Mouse (Mus musculus): Measurements from ENCODE around the gene AW011738. TPM values are rescaled to one million over a fixed set of nuclear protein-coding genes. Genes with fewer than 3 reads are reported as not detected.

Gene AW011738
- polyA plus RNA-seq, 1 experiment from 2014 or later: 2.3 TPM

DNA sequence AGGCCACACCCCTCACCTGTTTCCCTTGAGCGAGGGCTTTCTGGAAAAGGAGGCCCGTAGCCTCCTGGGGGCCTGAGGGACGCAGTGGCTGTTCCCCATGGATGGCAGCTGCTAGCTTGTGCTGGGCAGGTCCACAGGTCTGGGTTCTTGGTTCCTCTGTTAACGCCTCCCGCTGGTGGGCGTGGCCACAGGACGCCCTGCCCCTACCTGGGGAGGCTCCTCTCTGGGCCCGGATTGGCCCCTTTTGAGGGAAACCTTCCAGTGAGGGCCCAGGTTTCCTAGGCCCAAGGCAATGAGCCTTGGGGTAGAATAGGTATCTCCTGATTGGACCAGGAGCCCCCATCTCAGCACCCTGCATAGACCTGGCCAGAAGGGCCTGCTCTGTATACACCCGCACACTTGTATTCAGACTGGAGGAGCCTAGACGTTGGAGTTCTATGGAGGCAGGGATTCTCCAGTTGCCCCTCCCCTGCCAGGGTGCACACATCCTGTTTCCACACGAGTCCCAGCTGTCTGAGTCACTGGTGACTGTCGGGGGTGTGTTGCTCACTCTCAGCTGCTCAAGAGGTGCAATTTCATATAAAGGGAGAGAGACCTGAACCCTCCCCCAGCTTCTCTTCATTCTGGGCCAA lies 25.4 kb downstream of the AW011738 start:
- Histone ChIP-seq H3K36me3 (peaks cover 50% of the 10 kb centered on the region), H3K27me3 (no peaks in the 10 kb centered on the region), H3K27ac (no peak overlapping the region), H3K9ac (peak overlapping the region; percentile 35; the same call in 1 of the 2 replicates), H3K4me3 (peak overlapping the region; percentile 3; the same call in 1 of the 2 replicates), H3K9me3 (no peaks in the 10 kb centered on the region), H3K4me1 (peaks cover 17% of the 10 kb centered on the region), H3K4me2 (replicated peaks) (peak overlapping the region; percentile 42)
- WGBS: 24% methylated on average over 12 of the region's 12 CpGs
- peak; percentile 26; the same call in 1 of the 2 replicates for ATAC-seq (ENCODE audit: low FRiP score, low read depth)

DNA sequence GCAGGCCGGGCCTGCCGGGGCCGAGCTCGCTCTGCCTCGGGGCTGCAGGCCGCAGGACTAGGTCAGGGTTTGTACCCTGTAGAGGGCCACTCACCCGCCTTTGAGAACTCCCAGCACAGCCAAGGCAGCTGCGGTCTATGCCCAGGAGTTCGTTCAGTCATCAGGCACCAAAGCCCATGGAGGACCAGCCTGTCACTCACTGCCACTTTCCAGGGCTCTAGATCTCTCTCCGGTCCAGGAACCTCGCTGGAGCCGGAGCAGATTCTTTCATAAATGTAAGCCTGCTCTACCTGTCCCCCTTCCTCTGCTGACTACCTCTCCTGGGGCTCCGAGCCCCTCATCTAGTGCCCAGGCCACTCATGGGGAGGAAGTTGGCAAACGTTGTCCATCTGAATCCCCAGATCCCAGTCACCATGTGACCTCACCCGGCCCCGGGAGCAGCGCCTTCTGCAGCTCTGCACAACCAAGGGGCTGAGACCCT lies 31.0 kb downstream of the AW011738 start:
- peaks cover 61% of the 10 kb centered on the region for H3K36me3 ChIP-seq
- no peak for ATAC-seq (ENCODE audit: low FRiP score, low read depth)

DNA sequence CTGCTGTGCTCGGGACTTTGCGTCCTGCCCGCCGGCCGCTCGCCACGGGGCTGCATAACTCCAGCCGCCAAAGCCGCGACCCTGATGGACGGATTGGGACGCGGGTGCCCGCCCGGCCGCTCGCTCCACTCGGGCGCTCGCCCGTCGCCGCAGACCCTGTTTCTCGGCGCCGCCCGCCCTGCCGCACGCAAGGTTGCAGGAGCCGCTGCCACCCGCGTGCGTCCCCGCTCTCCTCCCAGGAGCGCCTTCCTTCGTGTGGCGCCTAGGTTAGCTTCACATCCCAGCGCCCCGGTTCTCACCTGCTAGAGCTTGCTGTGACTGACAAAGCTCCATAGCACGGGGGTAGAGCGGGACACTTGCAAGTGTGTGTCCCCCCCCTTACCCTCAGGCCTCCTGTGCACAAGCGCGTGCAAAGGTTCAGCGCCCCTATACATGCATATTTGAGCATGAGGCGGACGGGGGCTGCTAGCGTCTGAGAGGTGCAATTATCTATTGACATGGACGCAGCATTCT lies 31.7 kb downstream of the AW011738 start, which contains the start of gene Plekhn1:
Gene Plekhn1 (minus strand): TSS at position 157 of the 513 bp plus-strand sequence.
- Histone ChIP-seq H3K9ac (peak within 1 kb of the TSS; percentile 85), H3K9me3 (no peaks in the 10 kb centered on the region), H3K4me1 (peaks cover 15% of the 10 kb centered on the region), H3K4me2 (replicated peaks) (peak within 1 kb of the TSS; percentile 94), H3K4me3 (peak within 1 kb of the TSS; percentile 90), H3K27ac (peak within 1 kb of the TSS; percentile 88), H3K36me3 (peaks cover 61% of the 10 kb centered on the region), H3K27me3 (no peaks in the 10 kb centered on the region)
- peak; percentile 28; the same call in 1 of the 2 replicates for ATAC-seq (ENCODE audit: low FRiP score, low read depth)
- WGBS: under 1% methylated on average over 38 of the region's 48 CpGs

More for the DNA sequence above, 31.0 kb downstream of the AW011738 start:
- peaks cover 15% of the 10 kb centered on the region for H3K4me1 ChIP-seq
- H3K4me2 ChIP-seq (replicated peaks): peak overlapping the region; percentile 94
- H3K27me3 ChIP-seq: no peaks in the 10 kb centered on the region
- WGBS: 2% methylated on average over 17 of the region's 17 CpGs
- H3K9ac ChIP-seq: peak overlapping the region; percentile 85
- no peaks in the 10 kb centered on the region for H3K9me3 ChIP-seq
- H3K4me3 ChIP-seq: peak overlapping the region; percentile 90
- peak overlapping the region; percentile 55; the same call in 1 of the 2 replicates for H3K27ac ChIP-seq

DNA sequence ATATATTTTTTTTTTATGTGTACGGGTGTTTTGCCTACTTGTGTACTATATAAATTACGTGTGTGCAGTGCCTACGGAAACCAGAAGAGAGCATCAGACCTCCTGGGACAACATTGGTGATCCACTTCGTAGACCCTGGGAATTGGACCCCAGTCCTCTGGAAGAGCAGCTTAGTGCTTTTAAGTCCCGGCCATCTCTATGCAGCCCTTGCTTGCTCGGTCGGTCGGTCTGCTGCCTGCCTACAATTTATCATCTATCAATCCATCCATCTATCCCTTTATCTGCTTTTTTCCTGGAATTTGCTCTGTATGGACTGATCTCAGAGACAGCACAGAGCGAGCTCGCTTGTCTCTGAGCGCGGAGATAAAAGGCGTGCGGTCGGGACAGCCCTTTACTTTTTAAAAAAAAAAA lies 32.3 kb downstream of the AW011738 start:
- Histone ChIP-seq H3K27me3 (no peaks in the 10 kb centered on the region), H3K36me3 (peaks cover 61% of the 10 kb centered on the region), H3K4me2 (replicated peaks) (peak overlapping the region; percentile 94), H3K9me3 (no peaks in the 10 kb centered on the region), H3K9ac (peak overlapping the region; percentile 60), H3K27ac (peak overlapping the region; percentile 88; the same call in 1 of the 2 replicates), H3K4me1 (peaks cover 15% of the 10 kb centered on the region), H3K4me3 (peak overlapping the region; percentile 90)
- ATAC-seq (ENCODE audit: low FRiP score, low read depth): peak; percentile 17; the same call in 1 of the 2 replicates
- under 1% methylated on average over 15 of the region's 15 CpGs for WGBS

DNA sequence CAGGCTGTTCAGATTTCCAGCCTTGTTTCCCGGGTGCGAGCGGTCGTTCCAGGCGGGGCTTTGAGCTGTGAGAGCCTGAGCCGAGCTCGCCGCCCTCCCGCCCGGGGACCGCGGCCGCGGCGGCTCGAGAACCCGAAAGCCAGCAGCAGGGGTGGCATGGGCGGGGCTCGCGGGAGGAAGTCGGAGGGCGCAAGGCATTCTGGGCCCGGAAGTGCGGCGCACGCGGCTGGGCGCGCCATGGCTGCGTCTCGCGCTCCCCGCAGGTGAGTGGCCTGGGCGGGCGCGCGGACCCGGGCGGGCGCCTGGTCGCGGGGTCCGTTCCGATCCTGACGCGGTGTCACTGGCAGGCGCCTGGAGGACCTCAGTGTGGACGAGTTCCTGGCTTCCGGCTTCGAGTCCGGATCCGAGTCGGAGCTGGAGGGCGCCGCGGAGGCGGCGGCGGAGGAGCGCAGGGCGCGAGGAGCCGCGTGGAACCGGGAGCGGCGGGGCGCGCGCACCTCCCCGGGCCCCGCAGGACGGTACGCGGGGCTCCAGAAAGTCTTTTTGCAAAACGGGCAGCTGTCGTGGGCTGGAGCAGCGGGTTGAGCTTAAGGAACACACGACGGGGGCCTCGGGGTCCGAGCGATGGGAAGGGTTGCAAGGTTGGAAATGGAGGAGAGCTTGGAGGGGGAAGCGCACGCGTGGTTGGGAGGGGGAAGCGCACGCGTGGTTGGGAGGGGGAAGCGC lies 32.9 kb downstream of the AW011738 start, which contains the start of gene Noc2l:
Gene Noc2l (plus strand): TSS at position 203 of the 726 bp plus-strand sequence.
- ATAC-seq (ENCODE audit: low FRiP score, low read depth): peak; percentile 92
- H3K4me2 ChIP-seq (replicated peaks): peak within 1 kb of the TSS; percentile 94
- peaks cover 61% of the 10 kb centered on the region for H3K36me3 ChIP-seq
- peak within 1 kb of the TSS; percentile 85 for H3K9ac ChIP-seq
- H3K4me1 ChIP-seq: peaks cover 15% of the 10 kb centered on the region
- peak within 1 kb of the TSS; percentile 90 for H3K4me3 ChIP-seq
- WGBS: under 1% methylated on average over 90 of the region's 90 CpGs
- H3K9me3 ChIP-seq: no peaks in the 10 kb centered on the region
- no peaks in the 10 kb centered on the region for H3K27me3 ChIP-seq
- H3K27ac ChIP-seq: peak within 1 kb of the TSS; percentile 88

DNA sequence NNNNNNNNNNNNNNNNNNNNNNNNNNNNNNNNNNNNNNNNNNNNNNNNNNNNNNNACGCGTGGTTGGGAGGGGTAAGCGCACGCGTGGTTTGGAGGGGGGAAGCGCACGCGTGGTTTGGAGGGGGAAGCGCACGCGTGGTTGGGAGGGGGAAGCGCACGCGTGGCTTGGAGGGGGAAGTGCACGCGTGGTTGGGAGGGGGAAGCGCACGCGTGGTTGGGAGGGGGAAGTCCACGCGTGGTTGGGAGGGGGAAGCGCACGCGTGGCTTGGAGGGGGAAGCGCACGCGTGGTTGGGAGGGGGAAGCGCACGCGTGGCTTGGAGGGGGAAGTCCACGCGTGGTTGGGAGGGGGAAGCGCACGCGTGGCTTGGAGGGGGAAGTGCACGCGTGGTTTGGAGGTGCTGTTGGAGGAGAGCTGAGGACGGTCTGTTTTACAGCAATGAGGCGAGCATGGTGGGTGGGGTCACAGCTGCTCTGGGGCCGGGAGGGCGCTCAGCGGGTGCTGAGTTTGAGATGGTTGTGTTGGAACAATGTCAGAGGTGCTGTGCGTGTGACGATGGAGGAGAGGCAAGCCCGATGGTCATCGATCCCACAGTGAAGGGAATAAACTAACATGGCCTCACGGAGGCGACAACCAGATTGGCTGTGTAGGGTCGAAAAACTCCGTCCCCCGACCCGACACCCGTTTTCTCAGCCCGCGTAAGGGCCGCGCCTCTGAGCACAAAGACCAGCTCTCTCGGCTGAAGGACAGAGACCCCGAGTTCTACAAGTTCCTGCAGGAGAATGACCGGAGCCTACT lies 33.7 kb downstream of the AW011738 start:
- Histone ChIP-seq H3K9ac (peak overlapping the region; percentile 77; the same call in 1 of the 2 replicates), H3K4me2 (replicated peaks) (peak overlapping the region; percentile 94), H3K4me3 (peak overlapping the region; percentile 90), H3K27ac (no peak overlapping the region), H3K4me1 (peaks cover 15% of the 10 kb centered on the region), H3K9me3 (no peaks in the 10 kb centered on the region), H3K36me3 (peaks cover 61% of the 10 kb centered on the region), H3K27me3 (no peaks in the 10 kb centered on the region)
- 22% methylated on average over 57 of the region's 60 CpGs for WGBS
- no peak for ATAC-seq (ENCODE audit: low FRiP score, low read depth)

DNA sequence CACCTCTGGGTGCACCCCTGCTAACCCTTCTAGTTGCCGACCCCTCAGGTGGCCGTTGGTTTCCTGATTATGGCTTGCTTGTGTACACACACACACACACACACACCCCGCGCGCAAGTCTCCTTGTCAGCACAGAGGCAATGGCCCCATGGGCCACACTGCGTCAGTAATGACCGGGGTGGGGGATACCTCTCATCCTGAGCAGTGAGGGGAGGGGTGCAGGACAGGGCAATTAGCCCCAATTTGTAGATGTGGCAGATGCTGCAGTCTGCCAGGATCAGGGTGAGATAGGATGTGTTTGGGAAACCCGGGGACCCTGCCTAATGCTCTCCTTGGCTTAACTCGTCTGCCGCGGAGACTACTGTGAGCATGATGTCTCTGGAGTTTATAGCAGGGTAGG lies 46.5 kb downstream of the AW011738 start:
- Histone ChIP-seq H3K4me3 (no peak overlapping the region), H3K9ac (peak overlapping the region; percentile 8; the same call in 1 of the 2 replicates), H3K4me2 (replicated peaks) (no peak overlapping the region), H3K27me3 (peaks cover 37% of the 10 kb centered on the region), H3K9me3 (no peaks in the 10 kb centered on the region), H3K4me1 (peaks cover 4% of the 10 kb centered on the region; the same call in 1 of the 2 replicates), H3K27ac (no peak overlapping the region), H3K36me3 (peaks cover 48% of the 10 kb centered on the region)
- WGBS: 50% methylated on average over 11 of the region's 11 CpGs
- 0 out of 2 replicates have a peak, but pooled peaks have one; percentile 16 for ATAC-seq (ENCODE audit: low FRiP score, low read depth)

DNA sequence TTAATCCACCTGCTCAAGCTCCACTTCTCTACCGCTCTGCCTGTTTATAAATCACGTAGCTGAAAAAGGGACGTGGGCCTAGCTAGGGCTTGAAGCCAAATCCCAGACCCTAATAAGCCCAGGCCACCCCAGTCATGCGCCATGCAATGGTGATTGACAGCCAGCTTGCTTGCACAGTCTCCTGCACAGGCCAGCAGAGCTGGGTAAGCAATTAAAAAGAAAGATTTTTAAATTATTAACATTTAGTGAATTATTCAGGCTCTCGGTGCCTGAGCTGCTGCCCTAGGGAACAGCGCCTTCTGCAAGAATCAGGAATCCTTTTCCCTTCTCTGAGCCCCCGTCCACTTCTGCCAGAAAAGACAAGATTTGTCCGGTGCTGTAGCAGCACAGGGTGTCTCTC lies 48.0 kb downstream of the AW011738 start:
- Histone ChIP-seq H3K4me3 (no peak overlapping the region), H3K27me3 (peaks cover 49% of the 10 kb centered on the region), H3K36me3 (peaks cover 34% of the 10 kb centered on the region), H3K9me3 (no peaks in the 10 kb centered on the region), H3K4me1 (peaks cover 14% of the 10 kb centered on the region), H3K9ac (no peak overlapping the region), H3K27ac (no peak overlapping the region), H3K4me2 (replicated peaks) (no peak overlapping the region)
- WGBS: 70% methylated on average over 8 of the region's 8 CpGs
- no peak for ATAC-seq (ENCODE audit: low FRiP score, low read depth)

DNA sequence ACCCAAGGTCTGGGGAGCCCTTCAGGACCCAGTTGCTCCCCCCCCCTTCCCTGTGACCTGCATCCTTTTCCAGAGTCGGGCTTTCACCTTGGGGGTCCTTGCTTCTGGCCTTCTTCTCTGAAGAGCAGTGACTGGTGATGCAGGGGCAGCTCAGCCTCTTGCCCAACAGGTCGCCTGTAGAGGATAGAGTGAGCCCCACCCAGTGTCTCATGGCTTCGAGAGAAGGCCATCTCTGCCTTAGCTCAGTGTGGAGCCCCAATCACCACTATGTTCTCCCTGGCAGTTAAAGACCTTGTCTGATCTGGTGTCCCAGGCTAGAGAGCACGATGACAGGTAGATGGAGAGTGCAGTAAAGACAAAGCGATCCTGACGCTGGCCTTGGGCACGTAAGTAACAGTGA lies 49.0 kb downstream of the AW011738 start:
- Histone ChIP-seq H3K4me1 (peaks cover 14% of the 10 kb centered on the region), H3K4me3 (no peak overlapping the region), H3K36me3 (peaks cover 25% of the 10 kb centered on the region), H3K9ac (no peak overlapping the region), H3K4me2 (replicated peaks) (no peak overlapping the region), H3K27ac (no peak overlapping the region), H3K27me3 (peaks cover 49% of the 10 kb centered on the region), H3K9me3 (no peaks in the 10 kb centered on the region)
- ATAC-seq (ENCODE audit: low FRiP score, low read depth): no peak
- 29% methylated on average over 7 of the region's 7 CpGs for whole genome bisulfite sequencing

DNA sequence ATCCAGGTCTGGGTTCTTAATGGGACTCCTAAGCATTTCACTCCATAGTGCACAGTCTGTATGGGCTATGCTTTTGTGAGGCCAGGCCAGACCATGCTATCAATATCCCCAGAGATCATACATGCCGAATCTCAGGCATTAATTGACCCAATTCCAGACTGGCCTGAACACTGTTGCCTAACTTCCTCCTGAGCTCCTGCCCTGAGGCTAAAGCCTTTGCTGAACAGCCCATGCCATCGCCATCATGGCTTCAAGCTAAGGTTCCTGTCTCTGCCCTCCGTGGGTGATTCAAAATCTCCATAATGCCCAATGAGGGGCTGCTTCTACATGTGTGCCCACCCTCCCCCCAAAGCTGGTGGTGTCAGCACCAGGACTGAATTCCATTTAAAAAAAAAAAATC lies 49.5 kb downstream of the AW011738 start:
- Histone ChIP-seq H3K27me3 (peaks cover 49% of the 10 kb centered on the region), H3K4me2 (replicated peaks) (no peak overlapping the region), H3K27ac (no peak overlapping the region), H3K9me3 (no peaks in the 10 kb centered on the region), H3K4me3 (no peak overlapping the region), H3K36me3 (peaks cover 20% of the 10 kb centered on the region), H3K4me1 (peaks cover 14% of the 10 kb centered on the region), H3K9ac (no peak overlapping the region)
- WGBS: 46% methylated on average over 3 of the region's 3 CpGs
- ATAC-seq (ENCODE audit: low FRiP score, low read depth): no peak

DNA sequence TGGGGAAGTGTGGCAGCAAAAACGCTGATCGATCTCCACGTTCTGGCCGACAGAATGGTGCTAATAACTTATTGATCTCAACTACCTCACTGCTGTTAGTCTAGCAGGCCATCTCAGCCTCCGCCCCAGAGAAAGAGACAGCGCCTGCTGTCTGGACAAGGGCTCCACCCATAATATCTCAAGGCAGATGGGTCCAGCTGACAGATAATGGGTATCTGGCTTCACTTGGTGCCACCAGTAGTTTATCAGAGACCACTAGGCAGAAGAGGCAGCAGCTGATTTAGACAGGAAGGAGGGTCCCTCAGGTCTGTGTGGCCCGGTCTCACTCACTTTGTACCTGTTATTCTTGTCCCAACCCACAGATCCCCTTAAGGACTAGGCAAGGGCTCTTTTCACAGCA lies 49.9 kb downstream of the AW011738 start:
- H3K4me3 ChIP-seq: no peak overlapping the region
- H3K4me1 ChIP-seq: peaks cover 14% of the 10 kb centered on the region
- H3K36me3 ChIP-seq: peaks cover 16% of the 10 kb centered on the region
- no peak overlapping the region for H3K4me2 ChIP-seq (replicated peaks)
- 45% methylated on average over 7 of the region's 7 CpGs for WGBS
- no peak overlapping the region for H3K9ac ChIP-seq
- peaks cover 49% of the 10 kb centered on the region for H3K27me3 ChIP-seq
- no peaks in the 10 kb centered on the region for H3K9me3 ChIP-seq
- ATAC-seq (ENCODE audit: low FRiP score, low read depth): no peak
- H3K27ac ChIP-seq: no peak overlapping the region

All from limb, embryonic 13.5 days (tissue).